Mouse (Mus musculus) lung, postnatal 0 days (tissue): ENCODE measurements at regions not wholly inside any gene's neighbourhood (a gene's known extent, or its start where the extent isn't known, plus 50 kb on each side); places are given as distances from the start of the nearest gene placed in this dataset.

Experiments
- CTCF ChIP-seq: IDR thresholded peaks from 2 replicates; pipeline ENCODE4 v1.5.1; 2016; ENCODE audit warnings: antibody characterized with exemption, mild to moderate bottlenecking
- EP300 ChIP-seq: IDR thresholded peaks from 2 replicates; pipeline ENCODE4 v1.6.1; 2016; ENCODE audit warnings: antibody characterized with exemption, mild to moderate bottlenecking, control low read depth

DNA sequence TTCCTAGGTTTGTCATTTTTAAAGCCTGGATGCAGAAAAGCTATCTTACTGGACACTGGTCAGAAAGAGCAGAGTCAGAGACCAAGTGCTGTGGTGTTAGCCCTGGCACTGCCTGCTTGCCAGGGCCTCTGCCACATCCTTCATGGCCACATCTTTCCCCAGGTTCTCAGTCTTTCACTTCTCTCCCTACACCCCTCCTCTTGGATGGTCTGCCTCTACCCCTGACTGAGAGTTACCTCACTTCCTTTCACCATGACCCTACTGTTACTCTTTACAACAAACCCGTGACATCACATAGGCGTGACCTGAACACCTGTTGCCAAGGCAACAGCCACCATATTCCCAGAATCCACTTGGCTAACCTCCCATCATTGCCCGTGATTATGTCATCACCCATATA is 191.6 kb upstream of the Jade1 start:
- TF ChIP-seq CTCF (no peak), EP300 (no peak)
